Mouse (Mus musculus): ENCODE results near the gene Zfp692. TPM values are rescaled to one million over a fixed set of nuclear protein-coding genes. Genes with fewer than 3 reads are reported as not detected.

Gene Zfp692
- polyA plus RNA-seq (2012; rRNA removed), result 18.7 and 19.8 TPM in 2 replicates
- polyA plus RNA-seq (2014; fragmentation: Nextera tagmentation; extraction: Ambion mirVana), result 5.0 and 6.7 TPM in 2 replicates

DNA sequence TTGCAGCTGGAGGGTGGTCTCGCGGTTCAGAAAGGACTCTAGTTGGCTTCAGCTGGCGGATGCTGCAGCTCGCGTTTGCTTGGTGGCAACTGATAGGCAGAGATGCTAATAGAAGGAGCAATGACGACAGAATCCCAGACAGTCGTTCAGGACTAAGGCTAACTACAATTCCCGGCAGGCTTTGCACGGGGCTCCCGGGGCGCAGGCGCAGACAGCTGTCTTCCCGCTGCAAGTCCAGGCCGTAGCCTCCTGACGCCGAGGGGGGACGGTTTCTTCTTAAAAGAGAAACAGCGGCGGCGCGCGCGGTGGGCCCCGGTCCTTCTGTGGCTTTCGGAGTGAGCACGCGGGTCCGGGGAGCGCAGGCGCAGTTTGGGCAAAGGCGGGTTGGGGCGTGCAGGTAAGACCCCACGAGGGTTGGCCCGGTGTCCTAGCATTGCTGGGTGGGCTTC, at the start of gene Zfp692:
Gene Zfp692, plus strand, starts transcription at position 210 of the 449 bp plus-strand sequence.
- H3K4me2 ChIP-seq (ENCODE audit: low read depth), result peak within 1 kb of the TSS; percentile 95
- no peaks in the 10 kb centered on the region for H3K9me3 ChIP-seq (ENCODE audit: control insufficient read depth, low read length)
- peaks cover 12 to 14% of the 10 kb centered on the region in 2 experiments for H3K4me1 ChIP-seq (replicated peaks; ENCODE audit: control insufficient read depth in 2 of 2, insufficient read depth in 2 of 2, low read length in 1 of 2)
- ATAC-seq (ENCODE audit: insufficient read depth) (peak; percentile 56), DNase-seq (ENCODE audit: low read depth in 3 of 3, low spot score in 3 of 3) (peak; percentile 83 to 90 (median 86))
- peak within 1 kb of the TSS; percentile 54 to 76 for H3K4me3 ChIP-seq (ENCODE audit: insufficient read depth in 1 of 2, low read depth in 2 of 2, low read length in 2 of 2)
- WGBS (ENCODE audit: insufficient replicate concordance), result under 1% methylated on average over 34 of the region's 34 CpGs
- H3K9ac ChIP-seq (replicated peaks), result peak within 1 kb of the TSS; percentile 82
- TF ChIP-seq EP300 (IDR thresholded peaks at IDR 0.05; ENCODE audit: low read depth) (no peak), CTCF (IDR thresholded peaks at IDR 0.05; ENCODE audit: low read depth) (no peak)
- H3K27ac ChIP-seq, result peak within 1 kb of the TSS; percentile 61
- no peaks in the 10 kb centered on the region for H3K27me3 ChIP-seq (ENCODE audit: control insufficient read depth, insufficient read depth, low read length)
- no peaks in the 10 kb centered on the region for H3K36me3 ChIP-seq (replicated peaks; ENCODE audit: control insufficient read depth, insufficient read depth, low read depth)

DNA sequence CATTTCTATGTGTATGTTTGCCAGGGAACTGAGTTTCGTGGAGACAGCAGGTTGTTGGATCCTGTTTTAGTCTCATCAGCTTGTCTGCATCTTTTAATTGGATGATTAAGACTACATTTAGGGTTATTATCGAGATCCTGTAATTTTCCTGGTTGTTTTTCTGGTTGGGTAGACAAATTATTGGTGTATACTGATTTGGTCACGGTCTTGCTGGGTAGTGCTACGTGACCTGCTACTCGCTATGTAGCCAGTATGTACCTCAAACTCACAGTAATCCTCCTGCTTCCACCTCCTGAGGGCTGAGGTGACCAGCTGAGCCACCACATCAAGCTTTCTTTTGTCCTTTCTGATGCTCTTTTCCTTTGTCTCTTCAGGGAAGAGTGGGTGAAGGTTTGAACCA, 49.1 kb upstream of the Zfp692 start:
- TF ChIP-seq EP300 (IDR thresholded peaks at IDR 0.05; ENCODE audit: low read depth) (no peak), CTCF (IDR thresholded peaks at IDR 0.05; ENCODE audit: low read depth) (no peak)
- no peak for ATAC-seq (ENCODE audit: insufficient read depth)
- no peak for DNase-seq (ENCODE audit: low read depth in 3 of 3, low spot score in 3 of 3)

DNA sequence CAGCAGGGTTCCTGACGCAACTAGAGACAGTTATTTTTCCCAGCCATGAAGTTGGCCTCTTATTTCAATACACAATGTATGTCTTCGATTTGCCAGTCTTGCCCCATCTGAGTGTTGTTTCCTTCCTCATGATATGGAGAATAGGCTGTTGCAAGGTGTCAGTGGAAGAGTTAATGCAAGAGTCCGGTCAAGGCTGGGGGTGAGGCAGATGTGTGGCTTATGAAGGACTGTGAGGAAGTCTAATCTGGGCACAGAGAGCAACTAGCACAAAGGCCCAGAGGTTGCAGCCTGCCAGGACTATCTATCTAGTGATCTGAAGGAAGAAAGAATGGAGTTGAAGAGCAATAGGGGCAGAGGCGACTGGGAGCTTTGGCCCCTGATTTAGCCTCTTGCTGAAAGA, 46.7 kb upstream of the Zfp692 start:
- no peak for ATAC-seq (ENCODE audit: insufficient read depth)
- Histone ChIP-seq H3K27ac (no peak overlapping the region), H3K4me3 (ENCODE audit: insufficient read depth in 1 of 2, low read depth in 2 of 2, low read length in 2 of 2) (no peak overlapping the region), H3K4me2 (ENCODE audit: low read depth) (no peak overlapping the region), H3K9ac (replicated peaks) (no peak overlapping the region), H3K36me3 (replicated peaks; ENCODE audit: control insufficient read depth, insufficient read depth, low read depth) (no peaks in the 10 kb centered on the region), H3K9me3 (ENCODE audit: control insufficient read depth, low read length) (no peaks in the 10 kb centered on the region), H3K27me3 (ENCODE audit: control insufficient read depth, insufficient read depth, low read length) (no peaks in the 10 kb centered on the region), H3K4me1 (replicated peaks; ENCODE audit: control insufficient read depth in 2 of 2, insufficient read depth in 2 of 2, low read length in 1 of 2) (no peaks in the 10 kb centered on the region)
- no peak for DNase-seq (ENCODE audit: low read depth in 3 of 3, low spot score in 3 of 3)
- WGBS (ENCODE audit: insufficient replicate concordance), result 56% methylated on average over 4 of the region's 4 CpGs
- TF ChIP-seq CTCF (IDR thresholded peaks at IDR 0.05; ENCODE audit: low read depth) (no peak), EP300 (IDR thresholded peaks at IDR 0.05; ENCODE audit: low read depth) (no peak)

More for the DNA sequence above, 49.1 kb upstream of the Zfp692 start:
- no peak overlapping the region for H3K27ac ChIP-seq
- WGBS (ENCODE audit: insufficient replicate concordance), result 72% methylated on average over 5 of the region's 5 CpGs
- H3K4me3 ChIP-seq (ENCODE audit: insufficient read depth in 1 of 2, low read depth in 2 of 2, low read length in 2 of 2), result no peak overlapping the region
- no peaks in the 10 kb centered on the region for H3K36me3 ChIP-seq (replicated peaks; ENCODE audit: control insufficient read depth, insufficient read depth, low read depth)
- no peaks in the 10 kb centered on the region for H3K4me1 ChIP-seq (replicated peaks; ENCODE audit: control insufficient read depth in 2 of 2, insufficient read depth in 2 of 2, low read length in 1 of 2)
- no peak overlapping the region for H3K9ac ChIP-seq (replicated peaks)
- H3K27me3 ChIP-seq (ENCODE audit: control insufficient read depth, insufficient read depth, low read length), result no peaks in the 10 kb centered on the region
- no peak overlapping the region for H3K4me2 ChIP-seq (ENCODE audit: low read depth)
- no peaks in the 10 kb centered on the region for H3K9me3 ChIP-seq (ENCODE audit: control insufficient read depth, low read length)

DNA sequence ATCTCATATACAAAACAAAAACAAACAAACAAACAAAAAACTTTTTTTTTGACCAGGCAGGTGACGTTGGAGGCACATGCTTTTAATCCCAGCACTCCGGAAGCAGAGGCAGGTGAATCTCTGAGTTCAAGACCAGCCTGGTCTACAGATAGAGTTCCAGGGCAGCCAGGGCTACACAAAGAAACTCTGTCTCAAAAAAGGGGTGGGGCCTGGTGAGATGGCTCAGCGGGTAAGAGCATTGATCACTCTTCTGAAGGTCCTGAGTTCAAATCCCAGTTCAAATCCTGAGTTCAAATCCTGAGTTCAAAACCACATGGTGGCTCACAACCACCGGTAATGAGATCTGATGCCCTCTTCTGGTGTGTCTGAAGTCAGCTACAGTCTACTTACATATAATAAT, 45.0 kb upstream of the Zfp692 start:
- H3K9me3 ChIP-seq (ENCODE audit: control insufficient read depth, low read length), result no peaks in the 10 kb centered on the region
- no peak overlapping the region for H3K27ac ChIP-seq
- 59% methylated on average over 4 of the region's 4 CpGs for WGBS (ENCODE audit: insufficient replicate concordance)
- no peaks in the 10 kb centered on the region for H3K4me1 ChIP-seq (replicated peaks; ENCODE audit: control insufficient read depth in 2 of 2, insufficient read depth in 2 of 2, low read length in 1 of 2)
- TF ChIP-seq EP300 (IDR thresholded peaks at IDR 0.05; ENCODE audit: low read depth), result no peak
- TF ChIP-seq CTCF (IDR thresholded peaks at IDR 0.05; ENCODE audit: low read depth), result no peak
- no peaks in the 10 kb centered on the region for H3K36me3 ChIP-seq (replicated peaks; ENCODE audit: control insufficient read depth, insufficient read depth, low read depth)
- no peak overlapping the region for H3K4me3 ChIP-seq (ENCODE audit: insufficient read depth in 1 of 2, low read depth in 2 of 2, low read length in 2 of 2)
- H3K9ac ChIP-seq (replicated peaks), result no peak overlapping the region
- DNase-seq (ENCODE audit: low read depth in 3 of 3, low spot score in 3 of 3) (no peak), ATAC-seq (ENCODE audit: insufficient read depth) (no peak)
- no peak overlapping the region for H3K4me2 ChIP-seq (ENCODE audit: low read depth)
- no peaks in the 10 kb centered on the region for H3K27me3 ChIP-seq (ENCODE audit: control insufficient read depth, insufficient read depth, low read length)

DNA sequence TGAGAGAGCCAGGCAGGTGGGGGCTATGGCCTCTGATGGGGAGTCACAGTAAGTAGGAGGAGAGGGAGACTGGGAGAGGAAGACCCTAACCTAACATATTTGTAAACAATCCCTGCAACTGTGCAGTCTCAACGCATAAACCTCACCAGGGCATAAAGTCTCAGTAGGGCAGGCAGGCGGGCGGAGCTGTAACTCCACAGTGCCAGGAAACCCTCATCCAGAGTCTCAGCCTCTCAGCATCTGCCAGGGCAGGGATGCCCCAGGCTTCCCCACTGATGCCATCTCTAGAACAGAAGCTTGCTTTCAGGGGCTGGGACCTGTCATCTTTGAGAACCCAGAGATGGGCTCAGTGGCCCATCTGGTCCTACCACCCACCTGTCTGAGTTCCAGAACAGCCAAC, 44.5 kb upstream of the Zfp692 start:
- H3K9me3 ChIP-seq (ENCODE audit: control insufficient read depth, low read length), result no peaks in the 10 kb centered on the region
- H3K4me1 ChIP-seq (replicated peaks; ENCODE audit: control insufficient read depth in 2 of 2, insufficient read depth in 2 of 2, low read length in 1 of 2), result no peaks in the 10 kb centered on the region
- H3K27me3 ChIP-seq (ENCODE audit: control insufficient read depth, insufficient read depth, low read length), result no peaks in the 10 kb centered on the region
- 62% methylated on average over 3 of the region's 3 CpGs for WGBS (ENCODE audit: insufficient replicate concordance)
- H3K9ac ChIP-seq (replicated peaks), result no peak overlapping the region
- H3K4me3 ChIP-seq (ENCODE audit: insufficient read depth in 1 of 2, low read depth in 2 of 2, low read length in 2 of 2), result no peak overlapping the region
- DNase-seq (ENCODE audit: low read depth in 3 of 3, low spot score in 3 of 3), result no peak
- no peak overlapping the region for H3K4me2 ChIP-seq (ENCODE audit: low read depth)
- ATAC-seq (ENCODE audit: insufficient read depth), result no peak
- H3K36me3 ChIP-seq (replicated peaks; ENCODE audit: control insufficient read depth, insufficient read depth, low read depth), result no peaks in the 10 kb centered on the region
- H3K27ac ChIP-seq, result no peak overlapping the region
- TF ChIP-seq EP300 (IDR thresholded peaks at IDR 0.05; ENCODE audit: low read depth) (no peak), CTCF (IDR thresholded peaks at IDR 0.05; ENCODE audit: low read depth) (no peak)
